Mouse (Mus musculus) mouse embryonic stem cell (cell line): ENCODE results near the gene Zdhhc17.

Experiments
- in situ Hi-C, 2 experiments: fragments of 300-500 bp; cut with MboI; formaldehyde crosslinking; loops; 1 replicate in 1 of 2; 3 replicates in 1 of 2; pipeline ENCODE4 v1.14.3; 2019 to 2020; ENCODE audit warnings: low sequenced_read_pairs in 2 of 2, low pct_unique_long_range_greater_than_20kb in 1 of 2, mixed read lengths in 1 of 2; ENCODE audit not compliant: unreplicated experiment in 1 of 2

The Zdhhc17 gene

GRCm38 (mm10) chr10:111009113-111009640 lies 763 bp downstream of the Zdhhc17 start:
- in situ Hi-C loops = no loop called here

DNA sequence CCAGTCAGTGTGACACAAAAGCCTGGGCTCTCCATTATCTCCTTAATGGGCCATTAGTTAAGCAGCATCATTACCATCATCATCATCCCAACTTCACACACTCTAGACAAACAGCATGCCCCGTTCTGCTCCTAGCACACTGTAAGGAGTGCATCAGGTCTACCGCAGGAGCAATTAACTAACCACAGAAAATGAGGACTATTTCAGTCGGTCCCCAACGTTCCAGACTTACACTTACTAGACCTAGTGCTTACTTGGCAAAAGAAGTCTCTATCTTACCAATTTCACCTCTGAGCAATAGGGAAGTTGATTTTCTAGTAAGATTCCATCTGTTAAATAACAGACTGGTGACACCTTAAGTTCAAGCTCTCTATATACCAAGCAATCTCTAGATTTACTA lies 2.3 kb downstream of the Zdhhc17 start:
- in situ Hi-C loops = no loop called here

GRCm38 (mm10) chr10:111005611-111006488 lies 4.1 kb downstream of the Zdhhc17 start:
- in situ Hi-C loops = no loop called here

GRCm38 (mm10) chr10:111004220-111004619 lies 5.7 kb downstream of the Zdhhc17 start:
- in situ Hi-C loops = no loop called here

- in situ Hi-C loops = no loop called here
Observed at GRCm38 (mm10) chr10:110999201-110999600, 10.7 kb downstream of the Zdhhc17 start.

- in situ Hi-C loops = no loop called here
Observed at GRCm38 (mm10) chr10:110997180-110997579, 12.8 kb downstream of the Zdhhc17 start.

- in situ Hi-C loops = no loop called here
Observed at GRCm38 (mm10) chr10:110994761-110995160, 15.2 kb downstream of the Zdhhc17 start.

GRCm38 (mm10) chr10:110993249-110993648 lies 16.7 kb downstream of the Zdhhc17 start:
- in situ Hi-C loops = no loop called here

GRCm38 (mm10) chr10:110992047-110992431 lies 17.9 kb downstream of the Zdhhc17 start:
- in situ Hi-C loops = no loop called here

GRCm38 (mm10) chr10:110991307-110992046 lies 18.5 kb downstream of the Zdhhc17 start:
- in situ Hi-C loops = no loop called here

DNA sequence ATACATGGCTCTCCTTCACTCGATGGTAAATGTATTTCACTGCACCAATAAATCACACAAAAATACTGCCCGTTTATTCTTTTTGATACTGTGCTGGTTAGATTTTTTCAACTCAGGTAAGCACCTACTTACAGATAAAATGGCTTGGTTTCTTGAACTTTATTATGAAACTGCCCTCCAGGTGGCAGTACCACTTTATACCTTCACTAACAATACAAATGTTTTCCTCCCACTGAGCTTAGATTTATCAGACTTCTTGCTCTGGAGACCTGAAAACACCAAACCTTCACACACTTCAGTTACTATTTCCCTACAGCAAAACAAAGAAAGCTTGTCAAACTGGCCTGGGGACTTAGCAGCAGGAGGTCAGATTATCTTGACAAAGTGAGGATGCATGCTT lies 20.2 kb downstream of the Zdhhc17 start:
- in situ Hi-C loops = loop anchor here in 1 of 2 experiments (10.0 kb wide), 1 partner anchor 105 kb away; no protein-coding TSS in a partner anchor

- in situ Hi-C loops = loop anchor here in 1 of 2 experiments (10.0 kb wide), 1 partner anchor 108 kb away; no protein-coding TSS in a partner anchor
Observed at GRCm38 (mm10) chr10:110986682-110987081, 23.3 kb downstream of the Zdhhc17 start.

DNA sequence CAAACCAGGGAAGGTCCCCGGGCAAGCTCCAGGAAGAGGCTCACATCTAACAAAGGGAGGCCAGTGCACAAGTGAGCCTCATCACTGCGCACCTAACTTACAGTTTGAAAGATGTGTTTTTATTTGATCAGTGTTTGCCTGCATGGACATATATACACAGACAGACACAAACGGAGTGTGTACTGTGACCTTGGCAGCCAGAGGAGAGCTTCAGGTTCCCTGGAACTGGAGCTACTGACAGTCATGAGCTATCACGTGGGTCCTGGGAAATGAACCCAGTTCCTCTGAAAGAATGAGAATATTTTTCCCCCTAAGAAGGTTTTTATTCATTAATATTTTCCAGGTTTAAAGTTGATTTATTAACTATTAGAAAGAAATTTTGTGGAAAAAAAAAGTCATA lies 27.2 kb downstream of the Zdhhc17 start:
- in situ Hi-C loops = loop anchor here in 1 of 2 experiments (10.0 kb wide), 1 partner anchor 112 kb away; no protein-coding TSS in a partner anchor

DNA sequence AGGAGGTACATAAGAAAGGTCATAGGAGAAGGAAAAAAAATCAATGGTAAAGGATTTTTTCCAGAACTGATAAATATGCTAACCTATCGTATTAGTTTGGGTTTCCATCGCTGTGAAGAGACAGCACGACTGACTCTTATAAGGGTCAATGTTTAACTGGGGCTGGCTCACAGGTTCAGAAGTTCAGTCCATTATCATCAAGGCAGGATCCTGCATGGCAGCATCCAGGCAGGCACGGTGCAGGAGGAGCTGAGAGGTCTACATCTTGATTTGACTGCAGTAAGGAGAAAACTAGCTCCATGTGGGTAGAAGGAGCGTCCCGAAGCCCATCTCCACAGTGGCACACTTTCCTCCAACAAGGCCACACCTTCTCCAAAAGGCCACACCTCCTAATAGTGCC lies 29.5 kb downstream of the Zdhhc17 start:
- in situ Hi-C loops = loop anchor here in 1 of 2 experiments (10.0 kb wide), 1 partner anchor 114 kb away; no protein-coding TSS in a partner anchor

DNA sequence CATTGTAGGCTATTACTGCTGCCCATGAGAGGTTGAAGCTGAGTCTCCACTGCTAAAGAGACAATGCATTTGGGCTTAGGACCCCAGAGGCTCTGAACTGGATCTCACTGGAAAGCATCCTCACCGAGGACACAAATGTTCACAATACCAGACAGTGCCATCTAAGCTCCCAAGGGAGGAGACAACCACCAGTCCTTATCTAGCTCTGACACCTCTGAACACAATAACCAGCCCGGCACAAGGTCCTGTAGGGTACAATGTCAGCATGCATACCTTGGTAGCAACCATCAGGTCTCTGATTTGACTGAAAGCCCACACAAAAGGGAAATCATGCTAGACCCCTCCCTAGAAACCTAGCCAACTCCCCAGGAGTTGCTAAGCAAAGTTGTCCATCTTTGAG lies 30.5 kb downstream of the Zdhhc17 start:
- in situ Hi-C loops = loop anchor here (5.0 to 10.0 kb wide), 2 partner anchors 182 to 185 kb away; no protein-coding TSS in a partner anchor

- in situ Hi-C loops = loop anchor here (5.0 to 10.0 kb wide), 2 partner anchors 180 to 183 kb away; no protein-coding TSS in a partner anchor
Observed at GRCm38 (mm10) chr10:110977379-110977778, 32.6 kb downstream of the Zdhhc17 start.

- in situ Hi-C loops = loop anchor here (5.0 to 10.0 kb wide), 2 partner anchors 179 to 181 kb away; no protein-coding TSS in a partner anchor
Observed at GRCm38 (mm10) chr10:110976046-110976445, 33.9 kb downstream of the Zdhhc17 start.

DNA sequence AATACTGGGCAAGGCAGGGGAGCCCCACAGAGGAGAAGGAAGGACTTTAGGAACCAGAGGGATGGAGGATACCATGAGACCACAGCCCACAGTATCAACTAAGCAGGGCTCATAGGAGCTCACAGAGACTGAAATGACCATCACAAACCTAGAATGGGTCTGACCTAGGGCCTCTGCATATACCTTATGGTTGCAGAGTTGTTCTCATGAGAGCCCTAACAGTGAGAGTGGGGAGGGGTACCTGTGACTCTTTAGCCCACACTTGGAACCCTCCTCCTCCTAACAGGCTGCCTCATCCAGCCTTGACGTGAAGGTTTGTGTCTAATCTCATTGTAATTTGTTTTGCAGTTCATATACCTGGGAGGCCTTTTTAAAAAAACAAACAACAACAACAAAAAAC lies 35.1 kb downstream of the Zdhhc17 start:
- in situ Hi-C loops = loop anchor here (5.0 to 10.0 kb wide), 2 partner anchors 178 to 180 kb away; no protein-coding TSS in a partner anchor

GRCm38 (mm10) chr10:110974463-110974862 lies 35.5 kb downstream of the Zdhhc17 start:
- in situ Hi-C loops = loop anchor here in 1 of 2 experiments (10.0 kb wide), 1 partner anchor 180 kb away; no protein-coding TSS in a partner anchor
